Mouse (Mus musculus): Measurements from ENCODE around the gene Serpina10. TPM values are rescaled to one million over a fixed set of nuclear protein-coding genes. Genes with fewer than 3 reads are reported as not detected.
"Not testable (repeated sequence)": the region's sequence is repeated elsewhere in the genome, so short reads cannot be mapped to it uniquely, and the experiment has no call there.

Gene Serpina10
- 0.02 TPM in 1 of 2 replicates, not detected in the other for polyA plus RNA-seq (2012; rRNA removed)

GRCm38 (mm10) chr12:103631203-103631612, at the start of gene Serpina10:
Gene Serpina10 (minus strand): TSS chr12:103631444.
- no peak for DNase-seq (ENCODE audit: extremely low spot score in 1 of 2, low spot score in 1 of 2)

GRCm38 (mm10) chr12:103679853-103680252, 48.6 kb upstream of the Serpina10 start:
- DNase-seq (ENCODE audit: extremely low spot score in 1 of 2, low spot score in 1 of 2) = not testable (repeated sequence)

- no peak for DNase-seq (ENCODE audit: extremely low spot score in 1 of 2, low spot score in 1 of 2)
Measured at GRCm38 (mm10) chr12:103676039-103676438, 44.8 kb upstream of the Serpina10 start, which contains the start of gene Serpina16. Gene Serpina16 (minus strand): TSS chr12:103676139.

GRCm38 (mm10) chr12:103673179-103673578, 41.9 kb upstream of the Serpina10 start:
- DNase-seq (ENCODE audit: extremely low spot score in 1 of 2, low spot score in 1 of 2) = no peak

GRCm38 (mm10) chr12:103671483-103671882, 40.2 kb upstream of the Serpina10 start:
- DNase-seq (ENCODE audit: extremely low spot score in 1 of 2, low spot score in 1 of 2) = no peak

GRCm38 (mm10) chr12:103670964-103671363, 39.7 kb upstream of the Serpina10 start:
- no peak for DNase-seq (ENCODE audit: extremely low spot score in 1 of 2, low spot score in 1 of 2)

- peak in 1 of 2 experiments; percentile 47 for DNase-seq (ENCODE audit: extremely low spot score in 1 of 2, low spot score in 1 of 2)
Measured at GRCm38 (mm10) chr12:103670344-103670743, 39.1 kb upstream of the Serpina10 start.

GRCm38 (mm10) chr12:103665286-103665685, 34.0 kb upstream of the Serpina10 start:
- DNase-seq (ENCODE audit: extremely low spot score in 1 of 2, low spot score in 1 of 2) = no peak

- DNase-seq (ENCODE audit: extremely low spot score in 1 of 2, low spot score in 1 of 2) = not testable (repeated sequence)
Measured at GRCm38 (mm10) chr12:103662053-103662452, 30.8 kb upstream of the Serpina10 start.

- no peak for DNase-seq (ENCODE audit: extremely low spot score in 1 of 2, low spot score in 1 of 2)
Measured at GRCm38 (mm10) chr12:103660076-103660475, 28.8 kb upstream of the Serpina10 start.

GRCm38 (mm10) chr12:103659171-103659570, 27.9 kb upstream of the Serpina10 start:
- DNase-seq (ENCODE audit: extremely low spot score in 1 of 2, low spot score in 1 of 2) = no peak

GRCm38 (mm10) chr12:103657991-103658390, 26.7 kb upstream of the Serpina10 start:
- DNase-seq (ENCODE audit: extremely low spot score in 1 of 2, low spot score in 1 of 2) = no peak

- DNase-seq (ENCODE audit: extremely low spot score in 1 of 2, low spot score in 1 of 2) = no peak
Measured at GRCm38 (mm10) chr12:103656848-103657626, 25.8 kb upstream of the Serpina10 start, which contains the start of gene Serpina6. Gene Serpina6 (minus strand): TSS chr12:103657212.

- DNase-seq (ENCODE audit: extremely low spot score in 1 of 2, low spot score in 1 of 2) = no peak
Measured at GRCm38 (mm10) chr12:103655123-103656044, 24.1 kb upstream of the Serpina10 start.

GRCm38 (mm10) chr12:103653836-103654235, 22.6 kb upstream of the Serpina10 start:
- DNase-seq (ENCODE audit: extremely low spot score in 1 of 2, low spot score in 1 of 2) = no peak

- DNase-seq (ENCODE audit: extremely low spot score in 1 of 2, low spot score in 1 of 2) = no peak
Measured at GRCm38 (mm10) chr12:103646314-103646713, 15.1 kb upstream of the Serpina10 start.

GRCm38 (mm10) chr12:103644601-103645000, 13.4 kb upstream of the Serpina10 start:
- DNase-seq (ENCODE audit: extremely low spot score in 1 of 2, low spot score in 1 of 2) = no peak

GRCm38 (mm10) chr12:103643818-103644217, 12.6 kb upstream of the Serpina10 start:
- no peak for DNase-seq (ENCODE audit: extremely low spot score in 1 of 2, low spot score in 1 of 2)

- DNase-seq (ENCODE audit: extremely low spot score in 1 of 2, low spot score in 1 of 2) = peak; percentile 53 to 94
Measured at GRCm38 (mm10) chr12:103643336-103643735, 12.1 kb upstream of the Serpina10 start.

- DNase-seq (ENCODE audit: extremely low spot score in 1 of 2, low spot score in 1 of 2) = no peak
Measured at GRCm38 (mm10) chr12:103635846-103636245, 4.6 kb upstream of the Serpina10 start.

- peak in 1 of 2 experiments; percentile 12 for DNase-seq (ENCODE audit: extremely low spot score in 1 of 2, low spot score in 1 of 2)
Measured at GRCm38 (mm10) chr12:103634430-103634829, 3.2 kb upstream of the Serpina10 start.

All from frontal cortex, adult 2 months (tissue).